Comparison of ENCODE assay signal across 20 mouse cellular contexts in the genomic region with DNA sequence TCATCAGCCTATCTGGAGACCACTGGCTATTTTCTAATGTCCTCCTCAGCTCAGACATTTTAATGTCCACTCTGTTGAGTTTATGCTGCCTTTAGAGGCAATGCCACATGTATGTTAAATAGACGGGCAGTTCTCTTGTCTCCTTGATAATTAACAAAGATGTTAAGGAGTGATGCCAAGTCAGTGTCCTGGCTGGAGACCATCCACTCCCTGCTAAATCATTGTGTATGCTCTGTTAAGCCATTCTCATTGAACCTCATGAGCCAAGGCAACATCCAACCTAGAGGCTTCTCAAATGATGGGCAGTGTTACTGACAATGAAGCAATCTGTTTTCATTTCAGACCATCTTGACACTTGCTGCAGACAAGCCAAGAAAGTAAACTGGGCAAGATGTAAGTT.
"Had no signal": no experiment of that assay in that cellular context is flagged by ENCODE, and none has a peak within 500 bp of the region (broad histone marks: within the 10 kb centered on the region; RNA-seq: fewer than 3 reads in every experiment).

No protein-coding gene starts in this region.

- H3K27ac ChIP-seq: limb, embryonic 10.5 days; limb, embryonic 13.5 days; liver, embryonic 12.5 days; liver, embryonic 15.5 days; lung, embryonic 15.5 days; midbrain, embryonic 10.5 days had no signal

- H3K4me2 ChIP-seq: limb, embryonic 13.5 days; liver, embryonic 12.5 days; liver, embryonic 15.5 days; lung, embryonic 15.5 days had no signal

- H3K27me3 ChIP-seq: limb, embryonic 13.5 days; liver, embryonic 12.5 days; liver, embryonic 15.5 days; lung, embryonic 15.5 days; megakaryocyte, embryonic 14.5 days had no signal

- H3K4me3 ChIP-seq: left cerebral cortex, adult 2 months; limb, embryonic 10.5 days; limb, embryonic 13.5 days; liver, embryonic 12.5 days; liver, embryonic 15.5 days; lung, embryonic 15.5 days; megakaryocyte, embryonic 14.5 days; midbrain, embryonic 10.5 days had no signal

- DNase-seq: kidney, adult 18-20 months; kidney, adult 9 months; kidney, postnatal 14 days; kidney, postnatal 4 days; layer of hippocampus, adult 9-11 months; liver; lung, adult 18-20 months; lung, postnatal 10 days; lung, postnatal 36 days; thymus, adult 18-20 months; thymus, postnatal 36 days had no signal

- ATAC-seq: liver, embryonic 12.5 days; midbrain, embryonic 16.5 days had no signal

- H3K9me3 ChIP-seq: limb, embryonic 10.5 days; limb, embryonic 13.5 days; liver, embryonic 12.5 days; liver, embryonic 15.5 days; lung, embryonic 15.5 days; midbrain, embryonic 10.5 days had no signal

- H3K36me3 ChIP-seq: limb, embryonic 10.5 days; limb, embryonic 13.5 days; liver, embryonic 12.5 days; liver, embryonic 15.5 days; lung, embryonic 15.5 days; midbrain, embryonic 10.5 days had no signal

- H3K9ac ChIP-seq: limb, embryonic 13.5 days; liver, embryonic 12.5 days; liver, embryonic 15.5 days; lung, embryonic 15.5 days had no signal

- H3K4me1 ChIP-seq: limb, embryonic 13.5 days; liver, embryonic 12.5 days; liver, embryonic 15.5 days; lung, embryonic 15.5 days; megakaryocyte, embryonic 14.5 days had no signal
